Mouse (Mus musculus): ENCODE results near the gene Tyrobp. TPM values are rescaled to one million over a fixed set of nuclear protein-coding genes. Genes with fewer than 3 reads are reported as not detected.

Tyrobp gene
- total RNA-seq, 2 experiments from 2014 or later, result 5.8 to 6.5 TPM

DNA sequence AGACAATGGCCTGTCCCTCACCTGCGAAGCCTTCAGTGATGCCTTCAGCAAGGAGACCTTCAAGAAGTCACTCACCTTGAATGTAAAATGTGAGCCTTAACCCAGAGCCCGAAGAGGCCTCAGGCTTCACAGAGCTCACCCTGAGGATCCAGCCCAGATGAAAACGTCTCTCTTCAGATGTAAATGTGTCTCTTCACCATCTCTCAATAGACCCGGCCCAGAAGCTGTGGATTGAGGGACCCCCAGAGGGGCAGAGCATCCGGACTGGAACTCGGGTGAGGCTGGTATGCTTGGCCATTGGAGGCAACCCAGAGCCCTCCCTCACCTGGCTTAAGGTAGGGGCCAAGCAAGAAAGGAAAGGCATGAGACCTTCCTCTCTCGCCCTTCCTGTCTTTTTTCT is 50.0 kb downstream of the Tyrobp start:
- DNase-seq, result no peak

- DNase-seq, result no peak
Measured at GRCm38 (mm10) chr7:30463996-30464395, 50.4 kb downstream of the Tyrobp start.

DNA sequence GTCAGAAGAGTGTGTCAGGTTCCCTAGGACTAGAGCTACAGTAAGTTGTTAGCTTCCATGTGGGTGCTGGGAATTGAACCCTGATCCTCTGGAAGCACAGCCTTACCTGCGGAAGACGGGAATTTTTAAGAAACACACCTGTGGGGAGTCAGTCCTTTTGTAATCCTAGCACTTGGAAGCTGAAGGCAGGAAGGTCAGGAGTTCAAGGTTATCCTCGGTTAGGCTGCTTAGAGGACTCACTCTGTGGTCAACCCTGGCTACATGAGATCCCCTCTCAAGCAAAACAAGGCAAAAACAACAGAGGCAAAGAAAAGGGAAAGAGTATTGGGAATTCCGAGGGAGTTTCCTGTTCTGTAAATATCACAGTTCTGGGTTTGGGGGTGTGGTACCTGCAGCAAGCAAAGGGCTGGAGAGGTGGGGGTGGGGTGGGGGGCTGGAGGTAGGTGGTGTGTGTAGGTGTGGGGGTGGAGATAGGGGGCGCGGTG is 51.3 kb downstream of the Tyrobp start:
- DNase-seq, result no peak

Other genes starting within 250 kb of the Tyrobp start
- gene Zfp146, start 244.0 kb upstream of the Tyrobp start, total RNA-seq (2021), result 10 to 100 TPM; 21.4 to 28.0 TPM
- 1,000 to 10,000 TPM; 1,093 to 1,260 TPM for gene Cox7a1, start 229.6 kb upstream of the Tyrobp start, total RNA-seq (2021)
- 100 to 1,000 TPM; 201 to 255 TPM for gene Capns1, start 214.9 kb upstream of the Tyrobp start, total RNA-seq (2021)
- gene Polr2i, start 181.8 kb upstream of the Tyrobp start, total RNA-seq (2021), result 10 to 100 TPM; 50.8 to 58.9 TPM
- gene Tbcb, start 181.5 kb upstream of the Tyrobp start, total RNA-seq (2021), result 10 to 100 TPM; 25.0 to 25.9 TPM
- gene Ovol3, start 178.0 kb upstream of the Tyrobp start, total RNA-seq (2021), result not detected
- under 1 TPM in 1 of 2 experiments, not detected in 1; 0.20 TPM for gene Thap8, start 133.7 kb upstream of the Tyrobp start, total RNA-seq (2021)
- gene Wdr62, start 133.3 kb upstream of the Tyrobp start, total RNA-seq (2021), result 1 to 10 TPM; 1.8 to 3.8 TPM
- gene Clip3, start 122.0 kb upstream of the Tyrobp start, total RNA-seq (2021), result 10 to 100 TPM in 1 of 2 experiments, 1 to 10 TPM in 1; 4.2 to 10.6 TPM
- 10 to 100 TPM; 18.6 to 18.8 TPM for gene Alkbh6, start 105.0 kb upstream of the Tyrobp start, total RNA-seq (2021)
- 1 to 10 TPM; 1.2 to 1.4 TPM for gene Syne4, start 99.0 kb upstream of the Tyrobp start, total RNA-seq (2021)
- under 1 TPM; 0.31 to 0.46 TPM for gene E130208F15Rik, start 92.0 kb upstream of the Tyrobp start, total RNA-seq (2021)
- gene Sdhaf1, start 89.9 kb upstream of the Tyrobp start, total RNA-seq (2021), result 1 to 10 TPM; 6.5 to 7.3 TPM
- gene Lrfn3, start 51.0 kb upstream of the Tyrobp start, total RNA-seq (2021), result 1 to 10 TPM; 2.5 to 2.6 TPM
- gene Hcst, start 6.1 kb downstream of the Tyrobp start, total RNA-seq (2021), result not detected
- gene Nfkbid, start 8.0 kb downstream of the Tyrobp start, total RNA-seq (2021), result under 1 TPM in 1 of 2 experiments, not detected in 1; 0.27 TPM
- gene Aplp1, start 31.8 kb downstream of the Tyrobp start, total RNA-seq (2021), result under 1 TPM; 0.72 to 0.95 TPM
- gene Kirrel2, start 43.9 kb downstream of the Tyrobp start, total RNA-seq (2021), result not detected
- not detected for gene Nphs1, start 44.6 kb downstream of the Tyrobp start, total RNA-seq (2021)
- gene Prodh2, start 79.9 kb downstream of the Tyrobp start, total RNA-seq (2021), result not detected
- gene Arhgap33, start 121.3 kb downstream of the Tyrobp start, total RNA-seq (2021), result 1 to 10 TPM in 1 of 2 experiments, under 1 TPM in 1; 0.74 to 1.1 TPM
- gene Hspb6, start 138.4 kb downstream of the Tyrobp start, total RNA-seq (2021), result 1,000 to 10,000 TPM; 1,175 to 3,096 TPM
- gene Proser3, start 138.5 kb downstream of the Tyrobp start, total RNA-seq (2021), result 1 to 10 TPM; 3.0 to 6.4 TPM
- 10 to 100 TPM in 1 of 2 experiments, 1 to 10 TPM in 1; 8.4 to 10.3 TPM for gene Lin37, start 146.1 kb downstream of the Tyrobp start, total RNA-seq (2021)
- gene U2af1l4, start 149.5 kb downstream of the Tyrobp start, total RNA-seq (2021), result 10 to 100 TPM; 54.1 to 55.6 TPM
- 1 to 10 TPM; 1.6 to 2.2 TPM for gene Gm49396, start 149.6 kb downstream of the Tyrobp start, total RNA-seq (2021)
- gene Psenen, start 149.9 kb downstream of the Tyrobp start, total RNA-seq (2021), result 10 to 100 TPM; 91.2 to 92.1 TPM
- gene Igflr1, start 151.7 kb downstream of the Tyrobp start, total RNA-seq (2021), result under 1 TPM; 0.46 to 0.75 TPM
- 10 to 100 TPM; 12.3 to 14.0 TPM for gene Kmt2b, start 175.0 kb downstream of the Tyrobp start, total RNA-seq (2021)
- not detected for gene Zbtb32, start 185.1 kb downstream of the Tyrobp start, total RNA-seq (2021)
- not detected for gene Upk1a, start 199.1 kb downstream of the Tyrobp start, total RNA-seq (2021)
- gene Cox6b1, start 212.4 kb downstream of the Tyrobp start, total RNA-seq (2021), result 1,000 to 10,000 TPM; 1,459 to 1,684 TPM
- gene Etv2, start 222.1 kb downstream of the Tyrobp start, total RNA-seq (2021), result not detected
- 10 to 100 TPM; 37.2 to 40.1 TPM for gene Rbm42, start 236.6 kb downstream of the Tyrobp start, total RNA-seq (2021)